Mouse (Mus musculus): ENCODE measurements at regions not wholly inside any gene's neighbourhood (a gene's known extent, or its start where the extent isn't known, plus 50 kb on each side); places are given as distances from the start of the nearest gene placed in this dataset.

DNA sequence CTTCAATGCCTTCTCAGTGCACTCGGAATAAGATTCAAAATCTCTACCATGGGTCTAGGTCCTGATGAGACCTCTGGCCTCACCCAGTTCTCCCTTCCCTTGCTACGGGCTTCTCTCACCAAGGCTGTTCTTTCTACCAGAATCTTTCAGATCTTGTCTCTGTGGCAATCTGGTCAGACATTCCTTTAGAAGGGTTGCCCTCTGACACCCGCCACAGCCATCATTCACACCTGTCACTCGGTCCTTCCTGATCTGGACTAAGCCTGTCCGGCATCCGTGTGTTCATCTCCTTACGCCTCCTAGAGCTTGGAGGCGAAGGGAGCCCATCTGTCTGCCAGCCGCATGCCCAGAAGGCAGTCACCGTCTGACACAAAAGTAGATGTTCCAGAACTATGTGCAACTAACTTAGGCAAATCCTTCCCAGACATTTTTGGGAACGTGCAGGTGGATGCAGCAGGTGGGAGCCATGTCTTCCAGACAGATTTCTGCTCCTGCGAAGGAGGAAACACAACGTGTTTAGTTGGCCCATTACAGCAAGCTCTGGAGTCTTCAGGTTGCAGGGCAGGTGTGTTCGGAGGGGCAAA, 77.7 kb downstream of the Fam76b start:
- no peak for TF ChIP-seq MYOG (IDR thresholded peaks at IDR 0.05; ENCODE audit: control insufficient read depth, extremely low read depth, insufficient read length)
- TF ChIP-seq CTCF (IDR thresholded peaks at IDR 0.05; ENCODE audit: control insufficient read depth, insufficient read depth, insufficient read length) = no peak
- no peak for TF ChIP-seq MYOD1 (IDR thresholded peaks at IDR 0.05; ENCODE audit: control insufficient read depth, insufficient read length, low read depth)
- no peak for TF ChIP-seq USF1 (IDR thresholded peaks at IDR 0.05; ENCODE audit: low read depth)
- TF ChIP-seq CEBPB (IDR thresholded peaks at IDR 0.05; ENCODE audit: low read depth) = no peak
- TF ChIP-seq MAX (IDR thresholded peaks at IDR 0.05) = no peak
- no peak for TF ChIP-seq FOSL1 (IDR thresholded peaks at IDR 0.05; ENCODE audit: insufficient read depth, low read length, poor library complexity, severe bottlenecking)

All from C2C12 (cell line).